Mouse (Mus musculus) layer of hippocampus, postnatal 36 days (tissue): ENCODE measurements at regions not wholly inside any gene's neighbourhood (a gene's known extent, or its start where the extent isn't known, plus 50 kb on each side); places are given as distances from the start of the nearest gene placed in this dataset.

Source experiments
- DNase-seq, 2 experiments: peaks; one replicate each; pipeline ENCODE4 v3.0.0; 2022

DNA sequence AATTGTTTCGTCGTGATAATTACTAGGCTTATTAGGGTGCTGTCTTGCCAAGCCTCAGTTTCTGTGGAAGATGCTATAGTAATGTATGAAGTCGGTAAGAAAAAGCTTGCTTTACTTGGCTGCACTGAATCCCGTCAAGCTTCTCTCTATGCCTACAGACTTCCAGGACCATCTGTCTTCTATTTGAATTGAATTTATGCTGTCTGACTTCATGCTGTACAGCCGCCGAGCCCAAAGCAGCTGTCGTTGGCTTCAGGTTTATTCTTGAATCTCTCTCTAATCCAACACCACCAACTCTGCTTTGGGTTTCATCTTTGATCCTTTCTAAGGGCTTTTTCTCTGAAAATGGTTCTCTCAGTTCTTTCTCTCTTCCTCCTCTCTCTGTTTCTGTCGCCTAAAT is 227.4 kb upstream of the Cnr1 start:
- DNase-seq, result peak in 1 of 2 experiments; percentile 14

DNA sequence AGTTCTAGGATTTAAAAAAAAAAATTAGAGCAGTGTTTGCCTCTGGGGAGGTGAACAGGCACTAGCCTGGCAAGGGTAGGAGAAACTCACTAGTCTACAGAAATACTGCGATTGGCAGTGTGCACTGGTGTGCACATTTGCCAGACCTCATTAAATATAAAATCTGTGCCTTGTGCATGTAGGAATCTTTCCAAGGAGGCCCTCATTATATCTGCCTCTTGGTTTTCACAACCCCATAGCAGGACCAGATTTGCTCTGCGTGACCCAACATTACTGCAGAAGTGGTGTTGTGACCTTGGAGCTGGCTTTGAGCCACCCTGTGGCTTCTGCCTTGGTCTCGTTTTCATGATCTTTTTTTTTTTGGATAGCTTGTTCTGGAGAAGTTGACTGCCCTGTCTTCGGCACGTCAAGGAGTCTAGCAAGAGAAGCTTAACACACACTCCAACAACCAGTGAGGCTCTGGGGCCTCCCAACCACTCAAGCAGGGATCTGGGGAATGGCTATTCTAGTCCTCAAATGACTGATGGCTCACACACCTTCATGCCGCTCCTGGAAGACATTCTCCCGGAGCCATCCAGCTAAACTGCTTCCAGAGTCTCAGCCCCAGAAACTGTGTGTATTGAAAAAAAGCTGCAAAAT is 222.2 kb upstream of the Cnr1 start:
- no peak for DNase-seq

DNA sequence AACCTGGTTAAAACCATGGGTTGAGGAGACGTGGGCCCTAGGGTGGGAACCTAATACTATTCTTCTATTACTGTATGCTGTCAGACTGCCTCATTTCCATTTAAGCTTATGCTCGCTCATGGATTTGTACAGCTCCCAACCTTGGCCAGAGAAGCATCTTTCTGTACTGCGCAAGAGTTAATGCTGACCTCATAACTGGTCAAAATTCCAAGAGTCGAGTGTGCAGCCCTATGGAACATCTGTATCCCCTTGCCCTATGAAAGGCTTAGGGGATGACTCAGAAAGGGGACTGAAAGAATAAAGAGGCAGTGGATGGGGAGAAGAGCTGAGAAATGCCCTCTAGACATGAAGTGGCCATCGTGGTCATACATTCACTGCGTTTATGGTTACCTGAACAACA is 218.7 kb upstream of the Cnr1 start:
- DNase-seq, result no peak

DNA sequence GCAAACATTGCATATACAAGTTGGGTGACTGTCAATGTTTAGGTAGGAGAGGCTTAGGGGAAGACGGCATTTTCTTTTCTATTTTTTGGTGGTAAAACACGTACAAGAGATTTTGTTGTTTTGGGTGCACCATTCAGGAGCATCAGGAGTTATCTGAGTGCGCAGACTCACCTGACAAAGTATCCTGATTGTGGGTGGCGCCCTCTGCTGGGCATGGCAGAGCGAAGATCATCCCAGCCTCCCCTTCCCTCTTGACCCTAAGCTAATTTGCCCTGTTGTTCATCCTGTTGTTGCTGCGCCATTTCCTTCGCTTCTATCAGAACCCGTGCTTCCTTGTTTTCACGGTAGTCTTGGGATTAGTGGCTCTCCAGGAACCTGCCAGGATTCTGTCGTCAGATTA is 217.6 kb upstream of the Cnr1 start:
- DNase-seq, result no peak

DNA sequence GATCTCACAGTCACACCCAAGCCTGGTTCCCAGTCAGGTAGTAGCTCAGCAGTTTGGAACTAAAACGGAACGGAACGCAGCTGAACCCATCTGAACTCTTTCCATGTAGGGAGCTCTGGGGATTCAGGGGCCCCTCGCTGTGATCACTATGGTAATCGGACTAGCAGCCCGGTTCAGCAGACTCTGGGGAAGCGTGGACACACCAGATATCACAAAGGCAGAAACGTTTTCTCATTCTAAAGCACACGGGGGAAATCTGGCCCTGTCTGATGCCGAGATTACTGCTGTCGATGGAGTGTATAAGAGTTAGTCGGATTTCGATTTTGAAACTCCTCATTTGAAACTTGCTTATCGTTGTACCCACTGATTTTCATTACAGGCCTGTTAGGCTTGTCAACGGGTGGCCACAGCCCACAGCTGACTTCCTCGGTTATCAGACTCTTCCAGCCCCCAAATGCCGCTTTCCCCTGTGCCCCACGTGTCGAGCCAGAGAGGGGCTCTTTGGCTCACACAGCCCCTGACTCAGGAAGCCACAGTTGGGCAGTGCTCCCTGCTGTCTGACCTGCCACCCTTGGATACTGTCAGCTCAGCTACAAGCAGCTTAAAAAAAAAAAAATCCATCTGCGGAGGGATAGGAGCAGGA is 207.8 kb upstream of the Cnr1 start:
- no peak for DNase-seq

DNA sequence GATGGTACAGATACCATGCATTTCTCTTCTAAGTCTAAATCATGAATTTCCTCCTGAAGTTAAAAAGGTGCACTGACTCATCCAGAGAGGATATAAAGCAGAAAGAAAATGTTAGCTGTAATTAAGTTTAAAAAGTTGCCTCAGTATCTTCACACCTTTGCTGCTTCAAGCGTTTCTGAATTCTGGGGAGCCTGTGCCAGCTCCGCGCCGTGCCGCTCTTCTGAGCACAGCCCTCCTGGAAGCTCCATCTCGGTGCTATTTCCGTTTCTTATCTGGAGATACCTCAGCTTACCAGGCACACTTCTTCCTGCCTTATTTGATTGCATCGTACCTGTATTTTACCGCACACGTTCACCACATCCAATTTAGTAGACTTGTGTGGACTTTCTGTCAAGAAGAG is 203.4 kb upstream of the Cnr1 start:
- no peak for DNase-seq

DNA sequence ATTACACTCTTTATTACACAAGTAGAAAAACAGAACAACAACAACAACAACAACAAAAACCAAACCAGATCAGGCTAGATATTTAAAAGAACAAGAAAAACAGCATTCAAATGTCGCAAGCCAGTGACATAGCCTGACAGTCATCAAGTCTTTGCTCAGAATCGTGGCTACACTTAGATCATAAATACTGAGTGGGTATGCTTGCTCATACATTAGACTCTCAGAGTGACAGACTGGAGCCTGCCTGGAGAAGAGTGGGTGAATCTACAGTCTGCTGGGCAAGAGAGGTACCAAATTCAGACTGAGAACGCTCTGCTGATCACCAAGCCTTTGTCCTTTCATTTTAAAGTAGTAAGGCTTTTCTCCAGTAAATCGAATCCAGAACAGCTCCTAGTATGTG is 202.4 kb upstream of the Cnr1 start:
- no peak for DNase-seq

DNA sequence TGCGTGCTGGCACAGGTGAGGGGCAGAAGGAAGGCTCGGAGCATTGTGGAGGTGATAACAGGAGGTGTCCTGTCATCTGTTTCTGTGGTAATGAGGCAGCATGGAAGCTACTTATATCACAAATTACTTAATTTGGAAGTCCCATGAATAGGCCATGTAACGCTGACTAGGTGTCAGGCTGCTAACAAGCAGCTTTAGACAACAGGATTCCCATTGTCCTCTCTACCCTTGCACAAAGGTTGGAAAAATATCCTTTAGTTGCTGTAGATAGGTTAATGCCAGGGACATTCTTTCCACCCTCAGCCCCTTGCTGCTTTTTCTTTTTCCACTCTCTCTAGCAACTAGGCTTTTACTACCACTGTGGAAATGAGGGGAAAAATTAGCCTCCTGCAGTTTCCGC is 192.6 kb upstream of the Cnr1 start:
- no peak for DNase-seq

DNA sequence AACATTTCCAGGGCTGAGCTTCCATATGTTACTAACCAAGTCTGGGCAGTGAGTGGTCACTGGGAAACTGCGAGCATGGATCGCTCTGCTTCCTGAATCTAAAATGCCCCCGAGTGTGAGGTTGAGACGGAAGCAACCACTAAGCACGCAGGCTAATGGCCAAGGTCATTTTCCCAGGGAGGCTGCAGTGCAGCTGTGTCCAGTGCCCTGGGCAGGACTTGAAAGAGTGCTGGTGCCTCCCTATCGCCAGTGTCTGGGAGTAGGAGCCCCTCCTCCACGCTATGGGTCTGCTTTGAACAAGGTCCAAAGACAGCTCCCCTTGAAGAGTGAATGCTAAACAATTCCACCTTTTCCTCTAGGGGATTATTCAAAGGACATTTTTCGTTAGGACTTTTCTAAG is 189.5 kb upstream of the Cnr1 start:
- no peak for DNase-seq

DNA sequence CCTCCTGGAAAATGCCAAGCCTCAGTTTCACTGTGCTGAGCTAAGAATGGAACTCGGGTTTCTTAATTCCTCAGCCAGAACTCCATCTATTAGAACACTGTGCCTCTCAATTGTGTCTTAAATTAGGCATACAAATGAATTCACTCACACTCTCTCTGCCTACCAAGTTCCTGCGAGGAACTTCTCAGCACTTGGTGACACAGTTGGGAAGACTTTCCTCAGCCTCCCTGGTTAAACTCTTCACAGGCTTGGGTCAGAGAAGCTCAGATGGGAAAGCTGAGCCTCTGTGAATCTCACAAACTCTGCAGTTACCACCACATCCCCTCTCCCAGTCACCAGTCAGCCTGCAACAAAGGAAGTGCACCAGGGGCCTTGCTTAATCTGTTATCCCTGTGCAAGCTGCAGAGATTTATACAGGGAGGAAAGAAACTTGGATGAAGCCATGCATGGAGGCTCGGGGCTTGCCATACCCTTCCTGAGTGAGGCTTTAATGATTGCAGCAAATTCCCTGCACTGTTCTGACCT is 188.9 kb upstream of the Cnr1 start:
- DNase-seq, result peak; percentile 28 to 35

DNA sequence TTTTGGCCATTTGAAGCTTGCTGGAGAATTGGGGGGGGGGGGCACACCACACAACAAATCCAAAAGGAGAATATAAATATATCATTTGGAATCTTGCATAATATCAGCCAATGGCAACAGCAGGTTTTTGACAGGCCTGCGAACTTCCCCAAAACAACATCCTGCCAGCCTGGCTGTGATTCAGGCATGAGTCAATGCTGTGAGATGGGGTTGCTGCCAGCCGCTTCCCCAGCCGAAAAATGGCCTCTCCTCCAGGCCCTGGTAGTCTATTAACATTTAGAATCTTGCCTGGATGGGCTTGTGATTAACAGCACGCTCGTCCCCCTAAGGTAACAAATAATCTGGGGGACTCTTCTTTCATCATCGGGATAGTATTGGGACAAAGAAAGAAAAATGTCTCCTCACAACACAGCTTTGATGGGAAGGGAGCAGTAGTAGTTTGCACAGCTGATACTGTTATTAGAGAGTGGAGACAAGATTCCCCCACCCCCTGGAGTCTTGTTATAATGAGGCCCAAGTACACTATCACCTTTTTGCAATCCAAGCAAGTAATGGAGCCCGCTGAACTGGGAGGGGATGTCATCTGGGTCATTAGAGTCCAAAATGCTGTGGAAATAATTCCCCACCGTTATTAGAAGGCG is 188.2 kb upstream of the Cnr1 start:
- peak; percentile 72 to 78 for DNase-seq

DNA sequence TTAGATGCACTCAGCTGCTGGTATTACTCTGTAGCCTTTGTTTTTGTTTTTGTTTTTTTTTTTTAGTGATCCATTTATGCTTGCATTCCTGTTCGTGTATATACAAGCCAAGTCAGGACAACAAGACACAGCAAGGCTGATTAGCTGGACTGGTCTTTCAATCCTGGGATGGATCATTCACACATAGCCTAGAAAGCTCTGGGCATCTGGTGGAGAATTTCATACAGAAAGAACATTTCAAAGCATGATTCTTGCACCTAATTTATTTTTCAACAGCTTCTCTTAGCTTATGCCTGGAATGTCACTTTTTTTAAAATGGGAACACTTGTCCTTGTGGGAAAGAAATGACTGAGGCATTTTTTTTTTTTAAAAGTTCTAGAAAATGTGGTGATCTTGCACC is 187.1 kb upstream of the Cnr1 start:
- DNase-seq, result no peak

DNA sequence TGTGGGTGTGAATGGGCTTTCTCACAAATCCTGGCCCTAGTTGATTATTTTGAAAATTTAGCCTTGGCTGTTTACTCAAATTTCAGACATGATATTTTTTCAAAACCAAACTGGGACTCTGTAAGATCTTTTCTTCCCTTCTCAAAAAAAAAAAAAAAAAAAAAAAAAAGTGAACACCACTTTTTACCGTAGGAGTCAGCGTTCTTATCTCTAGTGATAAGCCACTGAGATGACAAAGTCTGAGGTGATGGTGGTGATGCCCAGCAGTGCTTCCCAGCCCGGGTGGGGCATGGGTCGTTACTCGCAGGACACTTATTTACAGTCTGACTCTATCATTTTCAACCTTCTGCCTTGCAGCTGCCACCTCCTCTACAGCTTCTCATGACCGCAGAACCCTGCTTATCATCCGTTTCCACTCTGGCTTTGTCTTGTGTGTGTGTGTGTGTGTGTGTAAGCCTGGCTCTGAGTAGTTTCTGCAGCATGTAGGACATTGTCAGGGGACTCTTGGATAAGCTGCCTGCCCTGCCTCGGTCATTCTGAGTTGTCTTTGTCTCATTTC is 186.5 kb upstream of the Cnr1 start:
- no peak for DNase-seq

DNA sequence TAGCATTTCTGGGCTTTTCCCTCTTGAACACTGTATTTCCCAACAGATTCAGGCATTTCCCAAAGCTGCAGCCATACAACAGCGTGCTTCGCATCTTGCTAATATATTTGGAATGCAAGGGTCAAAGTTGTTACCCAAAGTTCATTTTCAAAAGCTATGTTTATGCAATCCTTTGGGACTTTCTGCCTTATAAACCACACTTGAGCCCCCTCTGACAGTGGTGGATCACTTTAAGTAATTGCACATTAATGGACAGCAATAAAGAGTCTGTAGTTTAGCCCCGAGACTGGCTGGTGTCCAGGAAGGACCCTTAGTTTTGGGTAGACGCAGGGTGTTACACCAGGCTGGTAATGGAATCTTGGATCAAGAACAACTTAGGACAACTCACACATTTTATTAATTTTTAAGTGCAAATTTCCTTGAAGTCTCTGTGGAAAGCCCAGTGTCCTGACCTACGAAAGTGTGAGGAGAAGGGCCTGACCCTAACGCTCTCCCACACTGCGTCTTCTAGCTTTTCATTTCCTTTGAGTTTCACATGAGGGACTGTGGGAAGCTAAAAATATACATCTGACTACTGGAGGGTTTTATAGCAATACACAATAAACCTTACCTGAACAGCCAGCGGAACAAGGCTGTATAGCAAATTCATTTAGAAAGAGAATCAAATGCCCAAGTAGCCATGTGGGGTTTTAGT is 185.0 kb upstream of the Cnr1 start:
- DNase-seq, result no peak

DNA sequence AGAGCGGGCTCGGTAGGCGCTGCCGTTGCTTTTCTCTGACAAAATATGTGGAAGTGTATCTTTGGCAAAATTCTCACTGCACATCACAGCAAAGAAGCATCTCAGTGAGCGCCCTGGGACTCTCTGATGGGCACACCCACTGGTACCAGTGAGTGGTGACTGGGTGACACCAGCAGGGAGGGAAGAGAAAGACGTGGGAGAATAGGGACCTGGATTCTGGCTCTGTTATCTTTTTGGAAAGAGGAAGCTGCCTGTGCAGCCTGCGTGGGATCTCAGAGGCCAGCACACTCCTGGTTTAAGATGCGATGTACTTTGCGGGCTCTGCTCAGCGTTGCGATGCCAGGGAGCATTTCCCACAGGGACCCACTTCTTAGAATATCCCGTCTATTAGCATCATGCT is 183.4 kb upstream of the Cnr1 start:
- DNase-seq, result no peak

DNA sequence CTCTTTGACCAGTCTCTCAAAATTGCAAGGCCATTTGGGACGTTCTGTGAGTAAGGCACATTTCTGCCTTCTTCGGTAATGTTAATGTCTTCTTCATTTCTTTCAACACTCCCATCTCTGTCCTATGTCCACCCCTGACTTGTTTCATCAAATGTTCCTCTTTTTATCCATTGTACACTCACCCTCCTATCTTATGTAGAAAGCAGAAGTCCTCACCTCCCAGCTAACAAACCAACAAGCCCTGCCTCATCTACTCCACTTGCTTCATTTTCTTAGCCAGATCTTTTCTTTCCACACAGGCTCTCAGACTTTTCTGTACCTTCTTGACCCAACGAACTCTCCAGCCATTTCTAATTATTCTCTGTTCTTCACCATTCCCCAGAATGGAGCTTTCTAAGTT is 179.2 kb upstream of the Cnr1 start:
- DNase-seq, result no peak

DNA sequence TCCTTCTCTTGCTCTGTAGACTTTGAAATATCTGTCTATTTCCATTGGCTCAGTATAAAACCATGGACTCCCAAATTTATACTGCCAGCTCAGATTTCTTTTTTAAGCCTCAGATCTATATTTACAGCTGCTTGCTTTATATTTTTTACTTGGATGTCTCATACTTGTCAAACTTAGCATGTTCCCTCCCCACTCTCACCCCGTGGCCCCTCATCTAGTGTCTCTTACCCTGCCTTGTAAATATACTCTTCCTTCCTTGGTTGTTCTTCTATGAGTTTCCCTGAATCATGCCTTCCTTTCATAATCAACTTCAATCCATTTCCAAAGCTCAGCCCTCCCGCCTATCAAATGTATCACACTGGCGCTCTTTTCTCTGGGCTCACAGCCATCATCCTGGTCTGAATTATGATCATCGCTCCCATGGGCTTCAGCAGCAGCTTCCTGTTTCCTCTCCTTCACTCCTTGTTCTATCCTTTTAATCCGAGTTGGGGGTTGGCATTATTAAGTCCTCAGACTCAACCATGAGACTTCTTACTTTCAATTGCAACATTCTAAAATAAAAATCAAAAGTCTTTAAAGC is 177.0 kb upstream of the Cnr1 start:
- DNase-seq, result no peak

DNA sequence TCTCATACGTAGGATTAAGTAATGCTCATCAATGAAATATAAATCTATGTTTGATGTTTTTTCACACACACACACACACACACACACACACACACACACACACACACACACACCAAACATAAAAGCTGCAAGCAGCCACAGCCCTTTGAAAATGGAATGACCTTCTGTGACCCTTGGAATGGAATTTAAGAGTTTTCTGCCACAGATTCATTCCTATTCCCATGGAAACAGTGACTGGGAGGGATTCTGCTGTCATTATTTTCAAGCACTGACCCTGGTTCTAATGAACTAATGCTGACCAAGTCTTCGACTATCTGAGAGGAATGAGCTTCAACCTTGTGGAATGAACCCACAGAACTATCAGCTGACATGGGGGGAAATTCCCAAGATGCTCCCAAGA is 156.7 kb upstream of the Cnr1 start:
- no peak for DNase-seq

DNA sequence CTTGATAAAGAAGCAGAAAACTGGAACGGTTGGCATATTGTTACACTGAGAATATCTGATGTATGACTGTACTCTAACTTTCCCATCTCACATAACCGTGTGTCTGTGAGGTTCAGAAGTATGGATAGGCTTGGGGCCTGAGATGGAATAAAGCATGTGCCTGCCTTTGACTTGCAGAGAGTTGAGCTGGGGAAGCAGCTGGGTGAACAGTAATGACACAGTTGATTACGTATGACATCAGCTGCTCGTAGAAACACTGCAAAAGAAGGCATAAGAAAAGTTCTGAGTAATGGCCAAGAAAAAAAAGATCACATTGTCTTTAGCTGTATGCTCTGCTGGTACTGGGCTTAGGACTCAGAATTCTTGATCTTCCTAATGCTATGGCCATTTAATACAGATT is 138.4 kb upstream of the Cnr1 start:
- DNase-seq, result no peak

DNA sequence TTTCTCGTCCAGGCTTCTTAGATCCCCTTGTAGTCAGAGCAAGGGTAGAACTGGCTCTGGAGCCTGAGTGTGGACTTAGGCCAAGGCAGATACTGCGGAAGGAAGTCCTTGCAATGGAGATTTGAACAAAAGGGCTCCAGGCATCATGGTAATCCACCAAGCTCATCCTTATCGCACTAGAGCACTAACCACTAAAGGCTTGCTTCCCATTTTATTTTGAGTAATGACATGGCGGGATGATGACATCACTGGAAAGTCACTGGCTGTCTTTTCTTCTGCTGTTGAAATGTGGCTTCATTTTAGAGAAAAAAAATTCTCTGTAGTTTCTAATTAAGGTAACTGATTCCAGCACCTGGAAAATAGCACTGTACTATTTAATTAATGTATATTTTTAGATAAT is 137.4 kb upstream of the Cnr1 start:
- DNase-seq, result no peak

DNA sequence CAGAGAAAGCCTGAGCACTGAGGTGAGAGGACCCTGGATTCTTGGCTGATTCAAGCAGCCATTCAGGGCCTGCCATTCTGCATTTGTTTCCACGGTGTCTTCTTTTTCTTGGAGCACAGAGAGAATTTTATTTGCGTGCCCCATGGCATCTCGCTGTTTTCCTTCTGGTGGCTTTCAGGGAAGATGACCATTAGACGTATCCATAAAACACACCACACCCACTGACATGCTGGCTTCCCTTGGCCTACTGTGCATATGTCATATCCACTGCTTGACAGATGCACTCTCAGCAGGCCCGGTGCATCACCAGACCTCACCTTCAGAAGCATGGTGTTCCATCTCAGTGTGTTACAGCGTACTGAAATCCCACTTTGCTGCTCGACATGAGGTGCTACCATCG is 131.0 kb upstream of the Cnr1 start:
- DNase-seq, result no peak

DNA sequence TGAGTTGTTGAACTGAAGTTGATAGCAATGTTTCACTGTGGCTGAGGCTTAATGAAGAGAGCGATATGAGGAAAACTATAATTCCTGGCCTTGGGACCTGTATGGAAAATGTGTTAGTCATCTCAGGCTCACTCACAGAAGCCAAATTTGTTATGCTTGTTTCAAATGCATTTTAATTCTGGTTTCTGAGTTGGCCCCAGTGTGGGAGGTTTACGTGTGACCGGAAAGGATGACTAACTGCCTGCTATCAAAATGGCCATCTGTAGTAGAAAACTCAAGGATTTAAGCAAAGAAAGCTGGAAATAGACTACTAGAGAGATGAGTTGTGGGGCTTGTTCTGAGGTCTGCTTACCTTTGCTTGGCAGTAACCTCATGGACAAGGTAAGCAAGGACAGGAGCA is 128.9 kb upstream of the Cnr1 start:
- no peak for DNase-seq

DNA sequence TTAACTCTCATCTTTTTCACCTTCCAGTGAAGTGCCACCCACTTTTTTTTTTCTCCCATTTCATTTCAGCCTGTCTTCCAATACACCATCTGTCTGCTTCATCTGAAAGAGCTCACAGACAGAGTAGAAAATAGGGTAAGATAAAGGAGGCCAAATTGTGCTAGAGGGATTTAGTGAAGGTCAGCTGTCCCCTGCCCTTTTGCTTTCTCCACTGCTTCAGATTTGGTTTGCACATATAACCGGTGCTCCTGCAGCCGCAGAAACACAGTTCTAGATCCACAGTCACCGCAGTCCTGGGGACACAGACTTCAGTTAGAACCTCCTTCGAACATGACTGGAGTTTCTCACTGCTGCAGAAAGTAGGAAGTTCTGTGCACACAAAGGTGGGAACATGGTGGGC is 126.4 kb upstream of the Cnr1 start:
- no peak for DNase-seq
